Mouse (Mus musculus): Measurements from ENCODE around the gene Gm49333.

Gm49333 gene

DNA sequence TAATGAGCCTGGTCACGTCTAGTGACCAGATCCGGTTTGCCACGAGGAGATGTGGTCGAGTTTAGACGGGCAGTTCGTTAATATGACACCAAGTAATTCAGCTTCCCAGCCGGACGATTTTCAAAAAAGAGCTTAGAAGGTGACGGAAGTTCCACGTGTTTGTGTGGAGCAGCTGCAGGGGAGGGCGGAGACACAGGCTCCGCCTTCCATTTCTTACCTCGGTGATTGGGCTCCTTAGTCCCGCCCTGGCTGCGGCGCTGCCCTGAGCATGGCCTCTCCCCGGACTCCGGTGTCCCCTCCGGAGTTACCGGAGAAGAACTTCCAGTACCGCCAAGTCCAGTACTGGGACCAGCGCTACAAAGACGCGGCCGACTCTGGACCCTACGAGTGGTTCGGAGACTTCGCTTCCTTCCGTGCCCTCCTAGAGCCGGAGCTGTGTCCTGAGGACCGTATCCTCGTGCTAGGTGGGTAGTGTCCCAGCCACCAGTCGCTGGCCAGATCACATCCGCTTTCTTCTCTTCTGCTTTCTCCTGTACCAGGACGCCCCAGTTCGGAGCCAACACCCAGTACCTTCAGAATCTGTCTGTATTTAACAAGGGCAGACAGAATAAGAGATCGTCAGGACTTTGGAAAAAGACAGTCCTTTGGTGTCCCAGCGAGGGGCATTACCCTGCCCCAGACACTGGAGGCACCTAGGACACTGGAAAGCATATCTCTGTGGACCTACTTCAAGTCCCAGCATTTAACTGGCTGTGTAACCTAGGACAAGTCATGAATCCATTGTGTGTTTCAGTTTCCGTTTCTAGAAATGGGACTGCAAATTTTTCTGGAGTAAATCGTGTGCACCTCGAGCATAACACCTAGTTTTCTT, at the start of gene Gm49333, which contains the start of the genes Eef1akmt4 and Alg3:
Gene Gm49333 (plus strand): TSS at position 254 of the 871 bp plus-strand sequence.
Gene Eef1akmt4 (plus strand): TSS at position 237 of the 871 bp plus-strand sequence.
Gene Alg3 (minus strand): TSS at position 379 of the 871 bp plus-strand sequence.
- DNase-seq (ENCODE audit: low read depth, low spot score): peak; percentile 90

DNA sequence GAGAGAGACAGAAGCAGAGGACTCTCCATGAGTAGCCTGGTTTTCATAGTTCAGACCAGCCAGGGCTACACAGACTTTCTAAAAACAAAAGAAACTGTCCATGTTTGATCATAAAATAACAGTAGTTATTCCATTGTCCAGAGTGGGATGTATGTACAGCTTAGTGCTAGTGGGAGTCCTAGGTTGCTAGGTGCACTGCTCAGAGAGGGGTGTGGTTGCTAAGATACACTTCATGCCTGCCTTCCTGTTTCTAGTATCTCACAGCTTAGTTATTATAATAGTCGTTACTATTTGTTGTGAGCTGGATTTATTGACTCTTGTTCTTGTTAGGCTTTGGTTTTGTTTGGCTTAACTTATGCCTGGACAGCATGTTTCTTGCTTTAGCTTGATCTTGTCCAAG, 46.3 kb upstream of the Gm49333 start:
- no peak for DNase-seq (ENCODE audit: low read depth, low spot score)

DNA sequence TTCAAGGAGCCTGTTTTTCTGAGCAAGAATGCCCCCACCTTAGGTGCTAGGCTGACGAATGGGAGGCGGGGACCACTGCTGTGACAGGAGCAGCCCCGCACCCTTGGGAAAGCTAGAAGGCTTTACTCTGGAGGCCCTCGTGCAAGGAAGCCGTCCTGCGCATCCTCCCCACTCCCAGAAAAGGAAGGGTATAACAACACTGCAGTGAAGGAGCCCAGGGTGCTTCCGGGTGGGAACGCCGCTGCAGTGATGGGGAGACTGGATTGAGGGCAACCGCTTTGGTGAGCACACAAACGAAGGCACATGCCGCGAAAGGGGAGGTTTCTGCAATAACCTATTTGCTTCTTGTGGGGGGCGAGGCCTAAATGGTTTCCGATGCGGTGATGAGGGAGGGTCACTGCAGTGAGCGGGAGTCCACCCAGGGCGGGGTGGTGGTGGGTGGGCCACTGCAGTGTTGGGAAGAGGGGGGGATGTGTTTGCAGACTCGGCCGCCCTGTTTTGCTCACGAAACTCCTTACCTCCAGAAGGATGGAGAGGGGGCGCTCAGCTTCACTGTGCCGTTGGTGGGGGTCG, 22.0 kb upstream of the Gm49333 start, which contains the start of gene Vwa5b2:
Gene Vwa5b2 (plus strand): TSS at position 106 of the 573 bp plus-strand sequence.
- no peak for DNase-seq (ENCODE audit: low read depth, low spot score)

DNA sequence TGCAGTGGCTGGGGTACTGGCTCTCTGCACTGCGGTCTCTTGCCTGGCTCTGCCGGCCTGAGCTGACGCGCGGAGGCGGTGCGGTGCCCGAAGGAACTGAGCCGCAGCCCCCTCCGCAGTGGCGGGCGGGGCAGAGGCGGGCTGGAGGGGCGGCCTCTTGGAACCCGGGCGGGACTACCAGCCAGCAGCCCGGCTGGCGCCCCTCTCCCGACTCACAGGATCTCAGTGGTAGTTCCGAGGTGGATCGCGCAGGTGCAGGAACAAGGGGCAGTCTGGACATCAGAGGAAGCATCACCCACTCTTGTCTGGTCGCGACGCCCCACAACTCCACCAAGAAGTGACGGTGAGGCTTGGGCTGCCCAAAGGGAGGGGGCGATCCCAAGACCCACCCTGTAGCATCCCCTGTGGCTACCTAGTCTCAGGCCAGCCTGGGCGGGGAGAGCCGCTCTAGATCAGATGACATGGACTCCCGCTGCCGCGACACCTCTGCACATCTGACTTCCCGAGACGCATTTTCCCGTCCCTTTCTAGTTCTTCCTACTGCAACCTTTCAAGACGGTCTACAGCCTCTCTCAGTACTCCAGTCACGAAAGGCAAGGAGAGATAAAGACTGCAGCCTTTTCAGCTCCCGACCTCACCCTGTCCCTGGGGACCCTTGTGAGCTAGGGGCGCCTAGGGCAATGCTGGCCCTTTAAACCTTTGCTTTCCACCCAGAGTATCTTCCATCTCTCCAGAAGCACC, 21.3 kb upstream of the Gm49333 start:
- DNase-seq (ENCODE audit: low read depth, low spot score): no peak

DNA sequence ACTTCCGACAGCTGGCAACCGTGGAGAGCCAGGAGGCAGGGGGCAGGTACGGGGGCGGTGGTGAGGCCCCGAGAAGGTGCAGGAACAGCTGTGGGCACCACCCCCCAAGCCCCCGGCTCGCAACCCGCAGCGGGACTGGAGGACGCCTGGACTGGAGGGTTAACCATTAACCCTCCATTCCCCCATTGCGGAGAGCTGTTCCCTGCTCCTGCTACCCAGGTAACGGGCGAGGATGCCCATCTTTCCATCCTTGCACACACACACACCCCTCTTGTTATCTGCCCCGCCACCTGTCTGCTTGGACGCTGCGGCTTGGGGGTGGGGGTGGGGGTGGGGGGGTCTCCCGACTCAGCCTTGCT, 20.8 kb upstream of the Gm49333 start:
- DNase-seq (ENCODE audit: low read depth, low spot score): no peak

DNA sequence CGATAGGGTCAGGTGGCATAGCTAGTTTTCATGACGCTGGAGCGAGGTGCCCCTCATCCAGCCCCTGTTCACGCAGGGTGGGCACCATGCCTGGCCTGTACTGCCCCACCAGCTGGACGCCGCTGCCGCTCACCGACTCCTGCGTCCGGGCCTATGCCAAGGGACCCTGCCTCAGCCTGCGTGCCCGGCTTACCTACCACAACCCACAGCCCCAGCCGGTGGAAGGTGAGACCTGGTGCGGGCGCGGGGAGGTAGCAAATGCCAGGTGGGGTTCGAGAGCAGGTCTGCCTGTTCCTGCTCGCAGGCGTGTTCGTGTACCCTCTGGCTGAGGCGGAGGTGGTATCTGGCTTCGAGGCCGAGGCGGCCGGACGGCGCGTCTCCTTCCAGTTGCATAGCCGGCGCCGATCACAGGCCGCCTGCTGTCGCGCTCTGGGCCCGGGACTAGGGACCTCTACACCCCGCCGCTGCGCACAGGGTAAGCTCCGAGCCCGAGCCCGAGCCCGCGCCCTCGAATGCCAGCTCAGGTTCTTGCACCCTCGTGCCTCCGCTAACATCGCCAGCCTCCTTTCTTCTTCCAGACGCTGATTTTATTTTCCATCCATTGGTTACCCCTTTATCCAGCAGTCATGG, 20.2 kb upstream of the Gm49333 start:
- no peak for DNase-seq (ENCODE audit: low read depth, low spot score)

DNA sequence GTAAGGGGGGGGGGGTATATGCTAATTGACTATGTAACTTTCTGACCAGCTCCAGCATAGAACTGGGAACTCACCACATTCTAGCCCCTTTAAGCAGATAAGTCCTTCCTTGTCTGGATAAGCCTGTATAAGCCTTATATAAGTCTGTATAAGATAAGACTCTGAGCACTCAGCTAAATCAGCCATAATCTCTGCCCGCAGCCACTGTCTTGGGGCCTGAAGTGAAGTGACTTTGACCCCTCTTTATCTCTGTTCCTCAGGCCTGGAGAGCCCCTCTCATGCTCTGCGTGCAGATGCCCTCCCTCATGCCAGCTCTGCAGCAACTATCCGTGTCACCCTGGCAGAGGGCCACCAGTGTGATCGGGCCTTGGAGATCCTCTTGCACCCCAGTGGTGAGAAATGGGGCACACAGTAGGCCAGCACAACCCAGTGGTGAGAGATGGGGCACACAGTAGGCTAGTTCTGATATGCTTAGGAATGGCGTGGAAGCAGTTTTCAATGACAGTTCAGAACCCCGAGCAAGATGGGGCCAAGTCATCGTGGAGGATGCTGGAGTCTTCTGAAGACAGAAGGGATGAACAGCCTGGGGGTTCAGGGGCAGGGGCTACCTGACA, 16.2 kb upstream of the Gm49333 start:
- DNase-seq (ENCODE audit: low read depth, low spot score): no peak

DNA sequence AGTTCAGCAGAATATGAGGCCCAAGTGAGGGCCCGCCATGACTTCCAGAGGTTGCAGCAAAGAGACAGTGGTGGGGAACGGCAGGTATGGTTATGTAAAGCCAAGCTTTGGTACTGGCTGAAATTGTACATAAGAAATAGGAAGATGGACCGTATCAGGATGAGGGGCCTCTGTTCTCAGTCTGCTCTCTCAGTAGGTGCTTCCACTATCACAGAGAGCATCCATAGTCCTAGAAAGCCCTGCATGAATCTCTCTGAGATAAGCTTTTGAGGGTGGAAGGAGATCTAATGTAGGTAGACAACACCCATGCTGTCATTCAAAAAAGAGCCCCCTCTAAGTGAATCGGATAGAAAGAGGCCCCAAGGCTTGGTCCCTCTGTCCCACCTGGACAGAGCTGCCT, 15.7 kb upstream of the Gm49333 start:
- no peak for DNase-seq (ENCODE audit: low read depth, low spot score)

DNA sequence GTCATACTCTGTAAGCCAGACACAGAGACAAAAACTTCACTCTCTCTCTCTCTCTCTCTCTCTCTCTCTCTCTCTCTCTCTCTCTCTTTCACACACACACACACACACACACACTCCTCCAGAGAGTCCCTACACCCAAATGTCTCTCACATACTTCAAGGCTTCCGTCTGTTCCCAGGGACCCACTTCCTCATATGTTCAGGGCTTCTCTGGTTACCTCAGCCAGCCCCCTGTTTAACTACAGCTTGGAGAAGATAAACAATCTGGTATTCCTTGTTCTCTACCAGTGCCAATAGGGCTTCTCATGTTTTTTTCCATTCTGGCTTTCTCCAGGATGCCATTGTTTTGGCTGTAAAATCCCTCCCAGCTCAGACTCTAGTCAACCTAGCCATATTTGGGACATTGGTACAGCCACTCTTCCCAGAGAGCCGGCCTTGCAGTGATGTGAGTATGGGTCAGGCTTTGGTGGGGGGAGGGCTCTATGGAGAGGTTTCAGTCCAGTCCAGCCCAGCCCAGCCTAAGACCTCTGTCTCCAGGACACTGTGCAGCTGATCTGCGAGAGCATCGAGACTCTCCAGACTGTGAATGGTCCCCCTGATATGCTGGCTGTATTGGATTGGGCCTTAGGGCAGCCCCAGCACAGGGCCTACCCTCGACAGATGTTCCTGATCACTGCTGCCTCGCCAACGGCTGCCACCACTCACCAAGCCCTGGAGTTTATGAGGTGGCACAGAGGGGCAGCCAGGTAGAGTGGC, 14.5 kb upstream of the Gm49333 start:
- no peak for DNase-seq (ENCODE audit: low read depth, low spot score)

DNA sequence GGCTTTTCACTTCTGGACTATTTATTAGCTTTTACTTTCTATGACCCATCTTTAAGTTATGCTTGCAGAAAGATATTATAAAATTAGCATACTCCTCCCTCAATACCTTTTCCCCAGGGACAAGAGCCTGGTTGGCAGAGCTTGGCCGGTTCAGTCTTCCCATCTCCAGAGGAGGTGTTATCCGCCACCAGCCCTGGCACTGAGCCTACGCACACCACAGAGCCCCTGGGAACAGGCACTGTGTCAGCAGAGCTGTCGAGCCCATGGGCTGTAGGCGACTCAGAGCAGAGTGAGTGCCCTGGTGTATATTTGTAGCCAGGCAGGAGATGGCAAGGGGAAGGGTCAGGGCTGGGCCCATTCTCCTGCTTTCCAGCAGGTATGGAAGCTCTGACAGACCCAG, 10.9 kb upstream of the Gm49333 start:
- no peak for DNase-seq (ENCODE audit: low read depth, low spot score)

DNA sequence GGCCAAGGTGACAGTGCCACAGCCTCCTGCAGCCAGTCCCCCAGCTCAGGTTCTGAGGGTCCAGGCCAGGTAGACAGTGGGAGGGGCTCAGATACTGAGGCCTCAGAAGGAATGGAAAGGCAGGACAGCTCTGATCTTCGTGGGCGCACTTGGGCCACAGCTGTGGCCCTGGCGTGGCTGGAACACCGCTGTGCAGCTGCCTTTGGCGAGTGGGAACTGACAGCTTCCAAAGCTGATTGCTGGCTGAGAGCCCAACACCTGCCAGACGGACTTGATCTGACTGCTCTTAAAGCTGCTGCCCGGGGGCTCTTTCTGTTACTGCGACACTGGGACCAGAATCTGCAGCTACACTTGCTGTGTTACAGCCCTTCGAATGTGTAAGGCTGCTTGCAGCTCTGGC, 6.7 kb upstream of the Gm49333 start:
- DNase-seq (ENCODE audit: low read depth, low spot score): no peak

DNA sequence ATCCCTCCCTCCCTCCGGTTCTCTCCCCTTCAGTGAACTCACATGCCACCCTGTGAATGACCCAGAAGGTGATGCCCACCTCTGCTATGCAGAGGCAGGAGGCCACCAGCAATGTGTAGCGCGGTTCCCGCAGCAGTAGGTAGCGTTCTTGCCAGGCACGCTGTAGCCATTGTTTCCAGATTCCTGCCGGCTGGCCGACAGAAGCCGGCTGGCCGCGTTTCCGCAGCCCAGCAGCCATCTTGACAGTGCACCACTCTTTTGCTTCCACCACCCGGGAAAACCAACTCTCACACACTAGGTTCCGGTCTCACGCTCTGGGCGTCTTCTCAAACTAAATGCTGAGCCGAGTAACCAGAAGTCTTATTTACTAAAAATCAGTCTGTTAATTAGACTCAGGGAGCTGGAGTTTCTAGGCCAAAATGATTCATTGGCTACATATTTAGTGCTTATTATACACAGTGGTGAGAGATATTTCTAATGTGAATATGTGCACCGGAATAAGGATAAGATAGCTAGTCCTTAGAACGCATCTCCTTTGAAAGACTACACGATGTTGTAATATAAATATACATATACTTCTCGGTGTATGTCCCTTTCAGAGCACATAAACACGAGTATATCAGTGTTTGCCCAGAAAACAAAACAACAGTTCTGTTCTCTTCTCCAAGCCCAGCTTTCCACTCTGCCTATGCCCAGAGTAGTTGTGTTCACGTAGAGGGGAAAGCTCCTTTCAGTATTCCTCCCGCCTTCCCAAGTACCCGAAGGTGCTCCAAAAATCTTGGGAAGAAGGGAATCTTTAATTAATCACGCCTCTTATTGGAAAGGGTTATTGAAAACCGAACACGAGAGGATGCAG, 681 bp upstream of the Gm49333 start:
- DNase-seq (ENCODE audit: low read depth, low spot score): peak; percentile 86

DNA sequence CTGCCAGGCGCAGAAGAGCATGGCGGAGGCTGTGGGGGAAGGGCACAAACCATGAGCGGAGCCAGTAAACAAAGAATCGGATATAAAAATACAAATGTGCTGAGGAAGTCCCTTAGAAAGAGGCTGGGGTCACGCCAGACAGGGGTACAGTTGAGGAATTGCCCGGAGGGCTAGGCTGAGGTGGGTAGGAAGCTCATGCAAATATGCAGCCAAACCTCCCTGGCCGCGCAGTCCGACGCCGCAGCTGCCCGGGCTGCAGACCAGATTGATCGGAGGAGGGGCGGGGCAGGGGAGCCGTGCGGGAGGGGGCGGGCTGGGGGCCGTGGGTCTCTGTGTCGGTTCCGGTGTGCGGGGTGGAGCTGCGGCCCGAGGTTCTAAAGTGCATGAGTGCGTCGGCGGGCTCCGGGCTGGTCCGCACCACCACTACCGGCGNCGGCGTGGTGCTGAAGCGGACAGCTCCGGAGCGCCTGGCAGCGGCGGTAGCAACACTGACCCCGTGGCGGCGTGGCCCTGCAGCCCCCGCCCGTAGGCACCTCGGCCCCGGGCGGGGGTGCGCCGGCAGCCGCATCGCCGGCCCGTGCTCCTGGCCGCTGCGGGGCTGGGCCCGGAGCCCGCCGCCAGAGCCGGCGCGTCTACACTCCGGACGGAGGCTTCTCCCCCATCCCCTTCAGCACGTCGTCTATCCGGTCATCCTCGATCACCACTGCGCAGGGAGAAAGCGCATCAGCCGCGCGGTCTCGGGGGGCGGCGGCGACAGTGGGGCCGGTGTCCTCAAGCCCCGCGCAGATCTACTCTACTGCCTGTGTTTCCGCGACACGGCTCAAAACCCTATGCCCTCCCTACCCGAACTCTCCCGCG, 8.4 kb downstream of the Gm49333 start:
- no peak for DNase-seq (ENCODE audit: low read depth, low spot score)

DNA sequence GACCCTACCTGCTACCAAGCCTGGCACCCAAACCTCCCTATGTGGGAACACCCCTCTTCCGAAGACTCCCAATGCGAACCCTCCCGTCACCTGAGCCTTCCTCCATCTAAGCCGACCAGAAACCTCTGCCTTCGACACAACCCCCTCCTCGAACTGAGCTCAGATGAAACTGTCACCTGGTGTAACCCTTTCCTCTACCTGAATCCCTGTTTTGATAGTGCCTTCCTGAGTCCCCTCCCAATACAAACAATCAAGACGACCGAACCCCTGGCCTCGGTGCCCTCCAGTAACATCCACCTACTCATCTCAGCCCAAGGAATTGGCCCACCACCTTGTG, 9.0 kb downstream of the Gm49333 start:
- no peak for DNase-seq (ENCODE audit: low read depth, low spot score)

DNA sequence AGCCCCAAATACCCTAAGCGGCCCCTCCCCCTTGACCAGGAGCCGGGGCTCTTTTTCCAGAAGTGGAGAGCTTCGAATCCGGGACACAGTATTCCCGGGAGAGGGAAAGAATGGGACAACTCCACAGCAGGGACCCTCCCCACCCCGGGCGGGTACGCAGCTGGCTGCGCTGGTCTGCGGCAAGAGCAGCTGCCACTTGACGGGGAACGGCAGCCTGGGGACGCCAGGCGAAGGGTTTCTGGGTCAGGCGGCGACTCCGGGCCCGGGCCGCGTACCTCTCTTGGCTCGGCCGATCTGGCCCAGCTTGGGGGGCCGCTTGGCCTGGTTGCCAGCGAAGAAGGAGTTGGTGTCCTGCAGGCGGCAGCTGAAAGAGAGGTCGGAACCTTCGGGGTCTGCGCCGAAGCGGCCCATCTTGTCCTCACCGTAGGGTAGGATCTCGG, 9.4 kb downstream of the Gm49333 start:
- no peak for DNase-seq (ENCODE audit: low read depth, low spot score)

DNA sequence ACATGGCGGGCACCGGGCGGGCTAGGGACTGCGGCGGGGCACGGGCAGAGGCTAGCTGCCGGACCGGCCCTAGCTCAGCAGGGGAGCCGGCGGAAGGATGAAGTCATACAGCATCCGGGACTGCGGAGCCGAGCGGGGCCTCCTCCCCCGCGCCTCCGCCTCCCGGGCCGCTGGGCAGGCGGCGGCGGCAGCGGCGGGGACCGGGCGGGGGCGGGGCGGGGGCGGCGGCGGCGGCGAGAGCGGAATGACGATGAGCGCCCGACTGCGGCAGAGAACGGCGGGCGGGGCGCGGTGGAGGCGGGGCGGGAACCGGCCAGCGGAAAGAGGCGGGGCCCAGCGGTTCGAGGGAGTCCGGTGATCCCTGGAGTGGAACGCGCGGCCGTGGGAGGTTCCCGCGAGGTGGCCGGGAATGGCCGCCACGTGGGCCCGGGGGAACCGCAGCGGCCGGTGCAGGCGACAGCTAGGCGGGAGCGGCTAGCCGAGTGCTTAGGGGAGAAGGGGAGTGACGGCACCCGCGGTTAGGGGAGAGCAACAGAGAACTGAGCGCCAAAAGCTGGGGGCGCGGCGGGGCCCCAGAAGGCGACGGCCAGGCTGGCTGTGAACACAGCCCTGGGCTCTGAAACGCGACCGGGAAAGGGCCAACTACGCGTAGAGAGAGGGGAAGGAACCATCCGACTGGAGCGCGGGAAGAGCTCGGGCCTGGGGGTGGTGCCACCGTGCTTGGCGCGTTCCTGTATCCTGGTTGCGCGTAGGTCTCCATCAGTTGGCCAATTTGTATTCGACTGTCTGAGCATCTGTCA, 10.0 kb downstream of the Gm49333 start, which contains the start of gene Camk2n2:
Gene Camk2n2 (minus strand): TSS at position 97 of the 800 bp plus-strand sequence.
- DNase-seq (ENCODE audit: low read depth, low spot score): no peak

DNA sequence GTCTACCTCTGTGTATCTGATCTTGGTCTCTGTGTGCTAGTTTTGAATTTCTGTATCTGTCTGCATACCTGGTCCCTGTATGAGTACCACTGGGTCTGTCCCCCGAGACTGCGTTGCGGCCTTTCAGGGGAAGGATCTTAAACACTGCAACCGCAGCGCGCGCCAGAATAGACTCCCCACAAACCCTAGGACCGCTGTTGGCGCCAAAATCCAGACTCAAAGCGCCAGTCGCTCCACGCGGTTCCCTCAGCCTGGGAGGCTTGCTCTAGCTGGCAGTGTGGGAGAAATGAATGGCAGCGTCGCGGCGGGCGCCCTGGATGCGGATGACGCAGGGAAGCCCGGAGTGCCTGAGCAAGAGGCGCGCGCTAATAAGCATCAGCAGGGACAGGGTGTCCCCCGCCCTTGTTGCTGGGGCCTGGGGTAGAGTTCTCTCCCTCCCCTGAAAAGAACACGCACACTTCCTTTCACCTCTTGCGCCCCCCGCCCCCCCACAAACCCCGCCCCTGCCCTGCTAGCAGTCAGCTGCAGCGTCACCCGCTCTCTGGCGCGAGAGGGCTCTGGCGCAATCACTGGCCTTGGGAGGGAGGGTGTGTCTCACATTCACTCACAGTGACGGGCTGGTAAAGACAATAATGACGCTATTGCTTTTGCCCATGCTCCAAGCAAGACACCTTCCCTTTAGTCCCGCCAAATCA, 10.7 kb downstream of the Gm49333 start:
- peak; percentile 47 for DNase-seq (ENCODE audit: low read depth, low spot score)

Data from forelimb bud, embryonic 11.5 days (tissue).